Mouse (Mus musculus): ENCODE measurements around the gene Vps8.
"Not testable (repeated sequence)": the region's sequence is repeated elsewhere in the genome, so short reads cannot be mapped to it uniquely, and the experiment has no call there.

Vps8 gene

DNA sequence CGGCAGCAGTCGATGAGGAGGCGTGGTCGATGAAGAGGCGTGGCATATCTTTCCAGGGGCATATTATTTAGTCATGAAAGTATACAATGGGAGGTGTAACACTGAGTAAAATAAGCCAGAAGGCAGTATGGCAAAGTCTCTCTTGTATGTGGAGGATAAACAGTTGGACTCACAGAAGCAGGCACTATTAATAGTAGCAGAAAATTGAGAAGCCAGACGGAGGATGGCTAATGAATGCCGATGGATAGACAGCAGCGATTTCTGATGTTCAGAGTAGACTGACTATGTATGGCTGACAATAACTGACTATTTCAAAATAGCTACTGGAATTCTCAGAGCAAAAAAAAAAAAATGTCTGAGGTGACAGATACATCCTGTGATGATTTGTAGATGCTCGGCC lies 233.0 kb downstream of the Vps8 start:
- no peak for DNase-seq (ENCODE audit: low spot score in 2 of 2)

DNA sequence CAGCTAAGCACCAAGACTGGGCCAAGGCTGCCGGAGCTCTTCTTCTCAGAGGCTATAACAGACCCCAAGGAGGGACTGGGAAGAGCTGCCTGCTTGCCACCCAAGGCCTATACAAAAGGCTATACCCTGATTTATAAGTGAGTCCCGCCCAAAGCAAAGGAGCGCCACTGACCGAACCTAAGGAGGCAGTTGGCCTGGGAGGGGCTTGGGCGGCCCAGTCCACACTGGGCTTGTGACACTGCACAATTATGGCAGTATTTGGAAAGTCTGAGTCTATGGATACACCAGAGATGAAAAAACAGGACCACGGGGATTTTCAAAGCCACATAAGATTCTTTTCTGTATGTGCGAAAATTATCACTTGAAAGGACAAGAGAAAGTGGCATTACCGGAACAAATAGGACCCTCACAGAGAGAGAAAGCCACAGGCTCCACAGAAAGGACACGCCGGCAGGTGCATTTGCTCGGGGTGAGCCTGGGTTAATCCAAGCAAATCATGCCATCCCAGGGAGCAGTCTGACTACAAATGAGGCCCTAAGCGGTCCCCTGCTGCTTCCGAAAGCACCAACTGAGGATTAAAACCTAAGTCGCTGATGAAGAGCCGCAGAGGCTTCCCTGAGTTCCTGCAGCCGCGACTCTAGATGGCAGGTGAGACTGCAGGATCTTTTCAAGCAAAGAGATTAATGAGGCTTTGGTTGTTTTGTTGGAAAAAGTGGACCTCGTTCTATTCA lies 241.9 kb downstream of the Vps8 start:
- no peak for DNase-seq (ENCODE audit: low spot score in 2 of 2)

DNA sequence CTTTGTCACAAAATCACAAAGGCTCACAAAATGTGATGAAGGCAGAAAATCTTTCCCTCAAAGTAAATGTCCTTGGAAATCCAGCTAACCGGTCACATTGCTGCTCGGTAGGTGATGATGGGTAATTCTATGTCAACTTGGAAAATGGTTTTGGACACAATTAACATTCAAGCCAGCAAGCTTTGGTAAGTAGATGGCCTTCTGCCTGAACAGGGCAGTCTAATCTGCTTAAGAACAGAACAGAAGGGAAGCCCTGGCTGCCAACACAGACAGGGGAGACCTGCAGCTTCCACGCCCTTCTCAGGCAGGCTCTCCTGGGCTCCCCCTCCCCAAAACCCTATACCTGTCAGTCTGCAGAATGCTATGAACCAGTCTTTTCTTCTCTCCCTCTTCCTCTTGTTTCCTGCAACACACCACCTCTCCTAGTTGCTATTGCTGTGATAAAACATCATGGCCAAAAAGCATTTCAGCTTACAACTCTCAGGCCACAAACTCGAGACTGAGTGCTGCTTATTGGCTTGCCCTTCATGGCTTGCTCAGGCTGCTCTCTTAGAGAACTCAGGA lies 242.6 kb downstream of the Vps8 start:
- DNase-seq (ENCODE audit: low spot score in 2 of 2), result no peak

DNA sequence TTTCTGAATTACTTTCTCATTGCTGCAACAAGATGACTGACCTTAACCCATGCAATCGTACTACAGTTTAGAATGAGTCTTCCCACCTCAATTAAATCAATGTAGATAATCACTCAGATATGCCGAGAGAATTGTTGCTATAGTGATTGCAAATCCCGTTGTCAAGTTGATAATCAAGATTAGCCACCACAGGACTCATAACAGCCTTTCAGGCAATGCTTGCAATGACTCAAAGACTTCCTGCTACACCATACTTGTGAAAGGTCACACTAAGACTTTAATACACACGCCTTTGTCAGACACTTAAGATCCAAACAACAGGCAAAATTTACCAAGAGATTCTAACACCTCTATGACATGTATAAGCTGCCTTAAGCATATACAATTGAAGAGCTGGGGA lies 249.0 kb downstream of the Vps8 start:
- DNase-seq (ENCODE audit: low spot score in 2 of 2), result no peak

DNA sequence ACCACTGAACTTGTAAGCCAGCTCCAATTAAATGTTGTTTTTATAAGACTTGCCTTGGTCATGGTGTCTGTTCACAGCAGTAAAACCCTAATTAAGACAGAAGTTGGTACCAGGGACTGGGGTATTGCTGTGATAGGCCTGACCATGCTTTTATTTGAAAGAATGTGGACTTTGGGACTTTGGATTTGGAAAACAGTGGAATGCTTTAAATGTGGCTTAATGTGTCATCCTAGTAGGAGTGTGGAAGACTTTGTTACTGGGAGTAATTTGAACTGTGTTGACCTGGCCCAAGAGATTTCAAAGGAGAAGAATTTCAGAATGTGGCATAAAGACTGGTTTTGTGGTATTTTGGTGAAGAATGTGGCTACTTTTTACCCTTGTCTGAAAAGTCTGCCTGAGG lies 250.1 kb downstream of the Vps8 start:
- DNase-seq (ENCODE audit: low spot score in 2 of 2), result not testable (repeated sequence)

DNA sequence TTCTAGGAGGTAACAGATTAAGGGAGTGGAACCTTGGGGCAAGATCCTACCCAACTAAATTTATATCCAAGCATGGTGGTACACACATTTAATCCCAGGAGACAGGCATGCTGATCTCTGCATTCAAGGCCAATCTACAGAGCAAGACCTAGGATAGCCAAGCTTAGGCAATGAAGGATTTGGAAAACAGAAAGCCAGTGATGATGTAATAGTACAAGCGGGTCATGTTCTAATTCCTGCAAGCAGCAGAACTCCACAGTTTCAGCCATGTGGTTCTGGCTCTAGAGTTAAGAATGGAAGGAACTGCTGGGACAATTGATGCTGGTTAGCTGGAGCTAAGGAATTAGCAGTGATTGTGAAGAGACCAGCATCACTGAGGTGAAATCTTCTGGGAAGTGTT lies 250.7 kb downstream of the Vps8 start:
- not testable (repeated sequence) for DNase-seq (ENCODE audit: low spot score in 2 of 2)

DNA sequence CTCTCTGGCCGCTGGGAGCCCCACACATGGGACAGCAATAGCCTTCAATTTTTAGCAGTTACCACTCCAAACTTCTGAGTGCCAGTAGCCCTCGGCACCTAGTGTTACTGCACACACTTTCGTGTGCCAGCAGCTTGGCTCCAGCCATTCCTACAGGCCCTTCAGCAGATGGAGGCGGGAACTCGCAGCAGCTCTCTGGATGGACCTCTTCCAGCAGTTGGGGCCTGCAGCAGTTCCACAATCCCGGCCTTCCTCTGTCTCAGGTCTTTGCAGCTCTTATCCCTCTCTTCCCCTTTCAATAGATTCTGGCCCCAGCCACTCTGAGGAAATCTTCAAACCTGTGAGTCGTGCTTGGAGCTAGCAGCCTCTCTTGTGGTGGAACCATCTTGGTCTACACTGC lies 253.9 kb downstream of the Vps8 start:
- no peak for DNase-seq (ENCODE audit: low spot score in 2 of 2)

DNA sequence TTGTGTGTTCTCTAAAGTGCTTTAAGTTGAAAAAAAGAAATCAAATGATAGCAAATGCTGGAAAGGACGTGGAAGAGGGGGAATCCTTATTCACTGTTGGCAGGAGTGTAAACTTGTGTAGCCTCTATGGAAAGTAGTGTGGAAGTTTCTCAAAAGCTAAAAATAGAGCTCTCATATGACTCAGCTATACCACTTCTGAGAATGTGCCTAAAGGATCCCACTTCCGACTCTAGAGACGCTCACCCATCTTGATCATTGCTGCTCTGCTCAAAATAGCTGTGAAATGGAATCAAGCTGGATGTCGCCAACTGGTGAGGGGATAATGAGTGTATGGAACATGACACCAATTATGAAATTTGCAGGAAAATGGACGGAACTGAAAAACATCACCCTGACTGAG lies 264.5 kb downstream of the Vps8 start:
- no peak for DNase-seq (ENCODE audit: low spot score in 2 of 2)

DNA sequence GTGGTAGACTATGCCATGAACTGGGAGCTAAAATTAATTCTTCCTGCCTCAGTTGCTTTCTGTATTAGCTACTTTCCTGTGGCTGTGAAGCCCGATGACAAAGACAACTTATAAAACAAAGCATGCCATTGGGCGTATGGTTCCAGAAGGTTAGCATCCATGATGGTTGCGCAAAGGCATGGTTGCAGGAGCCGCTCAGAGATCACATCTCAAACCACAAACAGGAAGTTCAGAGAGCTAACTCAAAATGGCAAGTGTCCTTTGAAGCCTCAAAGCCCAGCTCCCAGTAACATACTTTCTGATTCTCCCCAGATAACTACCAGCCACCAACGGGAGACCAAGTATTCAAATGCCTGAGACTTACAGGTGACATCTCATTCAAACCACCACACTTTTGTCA lies 266.2 kb downstream of the Vps8 start:
- DNase-seq (ENCODE audit: low spot score in 2 of 2), result no peak

DNA sequence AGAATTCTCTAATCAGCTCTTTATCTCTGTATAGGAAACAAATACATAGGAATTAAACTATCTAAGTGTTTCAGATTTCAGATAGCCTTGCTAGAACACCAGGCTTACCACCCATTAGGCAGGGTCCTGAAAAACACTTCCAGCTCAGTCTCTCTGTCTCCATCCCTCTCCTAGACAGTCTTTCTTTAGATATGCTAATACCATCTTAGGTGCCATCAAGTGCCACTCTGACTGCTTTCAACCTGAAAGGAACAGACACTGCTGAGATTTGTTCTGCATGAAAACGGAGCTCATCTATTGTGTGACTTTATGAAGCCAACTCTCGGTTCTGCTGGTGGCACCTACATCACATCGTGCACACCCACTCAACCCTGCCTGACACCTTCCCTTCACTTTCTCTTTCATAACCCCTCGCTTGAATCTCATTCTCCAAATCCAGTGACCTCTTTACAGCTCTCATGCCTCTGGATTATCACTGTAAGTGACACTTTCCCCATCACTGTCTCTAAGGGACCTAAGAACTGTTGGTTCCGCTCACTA lies 267.4 kb downstream of the Vps8 start:
- DNase-seq (ENCODE audit: low spot score in 2 of 2), result no peak

DNA sequence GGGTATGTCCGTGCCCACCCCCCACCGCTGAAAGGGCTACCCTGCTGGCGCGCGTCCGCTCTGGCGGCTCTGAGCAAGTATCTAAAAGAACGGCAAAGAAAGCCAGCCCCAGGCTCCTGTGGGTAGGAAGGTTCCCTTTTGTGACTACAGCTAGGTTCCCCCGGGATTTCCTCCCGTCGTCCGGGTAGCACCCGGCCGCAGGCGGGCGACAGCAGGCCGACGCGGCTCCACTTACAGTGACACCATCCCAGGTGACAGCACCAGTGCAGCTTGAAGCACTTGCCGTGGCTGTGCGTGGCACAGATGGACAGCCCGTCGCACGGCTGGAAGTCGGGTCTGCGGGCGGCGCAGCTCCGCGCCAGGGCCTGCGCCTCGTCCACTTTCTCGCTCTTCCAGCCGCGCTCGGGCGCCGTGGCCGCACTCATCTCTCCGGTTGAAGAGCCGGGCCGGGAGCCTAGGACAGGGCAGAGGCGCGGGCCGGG lies 271.1 kb downstream of the Vps8 start:
- peak; percentile 46 to 48 for DNase-seq (ENCODE audit: low spot score in 2 of 2)

Data from frontal cortex, postnatal 14 days (tissue).